In the genomic region with DNA sequence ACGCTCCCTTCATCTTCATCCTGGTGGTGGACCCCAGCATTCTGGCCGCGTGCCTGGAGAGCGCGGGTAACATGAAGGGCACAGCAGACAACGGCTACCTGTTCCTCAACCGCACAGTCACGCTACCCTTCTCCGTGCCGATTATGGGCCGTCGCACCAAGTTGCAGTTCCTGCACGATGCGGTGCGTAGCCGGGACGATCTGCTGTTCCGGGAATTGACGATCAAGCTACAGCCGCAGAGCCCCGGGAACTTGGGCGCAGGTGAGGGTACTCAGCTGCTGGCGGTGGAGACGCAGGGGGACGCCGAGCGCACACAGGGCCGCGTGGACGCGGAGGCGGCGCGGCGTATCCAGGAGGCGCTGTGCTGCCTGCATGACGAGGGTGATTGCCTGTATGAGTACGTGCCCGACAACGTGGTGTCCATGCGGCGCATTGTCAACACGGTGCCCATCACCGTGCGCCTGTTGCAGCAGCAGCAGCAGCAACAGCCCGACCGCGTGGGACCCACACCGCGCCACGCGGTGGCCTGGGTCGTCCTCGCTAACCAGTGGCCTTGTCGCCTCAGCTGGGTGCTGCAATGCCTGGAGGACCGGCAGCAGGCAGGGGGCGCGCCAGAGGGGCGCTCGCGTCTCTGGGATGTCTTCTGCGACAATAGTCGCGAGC, we compare ENCODE assay signal across 8 mouse cellular contexts. TPM values are rescaled to one million over a fixed set of nuclear protein-coding genes. Genes with fewer than 3 reads are reported as not detected.
DNase-seq lines count a peak whose midpoint lies in the region; ATAC-seq and TF ChIP-seq lines count a peak whose summit lies in the region.

No protein-coding gene starts in this region.

- no peak for TF ChIP-seq POLR2A in spleen, adult 2 months (IDR thresholded peaks at IDR 0.05; ENCODE audit: low read depth, low read length)

- peak overlapping the region; percentile 89 for H3K4me2 ChIP-seq in embryonic facial prominence, embryonic 15.5 days (replicated peaks)
- peak overlapping the region; percentile 84 for H3K4me2 ChIP-seq in heart, embryonic 15.5 days
- peak overlapping the region; percentile 61 for H3K4me2 ChIP-seq in liver, embryonic 15.5 days

- no peaks in the 10 kb centered on the region for H3K36me3 ChIP-seq in spleen, adult 2 months (ENCODE audit: control insufficient read depth, insufficient read depth, low read length)
- peaks cover 6% of the 10 kb centered on the region for H3K36me3 ChIP-seq in embryonic facial prominence, embryonic 15.5 days
- no peaks in the 10 kb centered on the region; the same call in 1 of the 2 replicates for H3K36me3 ChIP-seq in heart, embryonic 15.5 days
- 0 out of 2 replicates have a peak, but pooled peaks cover 3% of the 10 kb centered on the region for H3K36me3 ChIP-seq in liver, embryonic 15.5 days (replicated peaks)

- H3K9me3 ChIP-seq in embryonic facial prominence, embryonic 15.5 days (replicated peaks) = no peaks in the 10 kb centered on the region
- no peaks in the 10 kb centered on the region for H3K9me3 ChIP-seq in heart, embryonic 15.5 days (replicated peaks)
- H3K9me3 ChIP-seq in liver, embryonic 15.5 days (replicated peaks) = no peaks in the 10 kb centered on the region

- 0 out of 2 replicates have a peak, but pooled peaks have one; percentile 47 for ATAC-seq in embryonic facial prominence, embryonic 15.5 days (ENCODE audit: insufficient number of reproducible peaks, low FRiP score, low TSS enrichment, low read depth)
- peak; percentile 45 for ATAC-seq in heart, embryonic 15.5 days (replicated peaks; ENCODE audit: insufficient number of reproducible peaks, insufficient read depth, low FRiP score, low read depth)
- peak; percentile 13; the same call in 1 of the 2 replicates for ATAC-seq in liver, embryonic 15.5 days (ENCODE audit: insufficient read depth)

- peak overlapping the region; percentile 35; the same call in 1 of the 2 replicates for H3K4me3 ChIP-seq in spleen, adult 2 months (ENCODE audit: extremely low read depth, insufficient read depth, insufficient read length)
- peak overlapping the region; percentile 46 for H3K4me3 ChIP-seq in embryonic facial prominence, embryonic 15.5 days (replicated peaks)
- peak overlapping the region; percentile 51 for H3K4me3 ChIP-seq in heart, embryonic 15.5 days
- H3K4me3 ChIP-seq in liver, embryonic 15.5 days (replicated peaks) = peak overlapping the region; percentile 37

- H3K4me1 ChIP-seq in spleen, adult 2 months (ENCODE audit: control insufficient read depth, insufficient read depth, insufficient read length) = peaks cover 16% of the 10 kb centered on the region
- peaks cover 29% of the 10 kb centered on the region for H3K4me1 ChIP-seq in embryonic facial prominence, embryonic 15.5 days
- peaks cover 30% of the 10 kb centered on the region for H3K4me1 ChIP-seq in heart, embryonic 15.5 days (replicated peaks)
- H3K4me1 ChIP-seq in liver, embryonic 15.5 days (replicated peaks) = peaks cover 28% of the 10 kb centered on the region

- no peak overlapping the region for H3K27ac ChIP-seq in spleen, adult 2 months (ENCODE audit: insufficient read depth, low read length)
- no peak overlapping the region for H3K27ac ChIP-seq in embryonic facial prominence, embryonic 15.5 days (replicated peaks)
- no peak overlapping the region for H3K27ac ChIP-seq in heart, embryonic 15.5 days
- no peak overlapping the region for H3K27ac ChIP-seq in liver, embryonic 15.5 days (replicated peaks)

- peak; percentile 20; the same call in 1 of the 2 replicates for TF ChIP-seq CTCF in spleen, adult 2 months (IDR thresholded peaks at IDR 0.05; ENCODE audit: extremely low read depth, insufficient read depth, insufficient read length, insufficient replicate concordance)

- peaks cover 26% of the 10 kb centered on the region for H3K27me3 ChIP-seq in spleen, adult 2 months (ENCODE audit: control insufficient read depth, insufficient read depth, low read length)
- peaks cover 68% of the 10 kb centered on the region for H3K27me3 ChIP-seq in embryonic facial prominence, embryonic 15.5 days
- H3K27me3 ChIP-seq in heart, embryonic 15.5 days = peaks cover 69% of the 10 kb centered on the region
- H3K27me3 ChIP-seq in liver, embryonic 15.5 days = peaks cover 76% of the 10 kb centered on the region

- H3K9ac ChIP-seq in embryonic facial prominence, embryonic 15.5 days = peak overlapping the region; percentile 15; the same call in 1 of the 2 replicates
- peak overlapping the region; percentile 46 for H3K9ac ChIP-seq in heart, embryonic 15.5 days
- no peak overlapping the region for H3K9ac ChIP-seq in liver, embryonic 15.5 days

- DNase-seq in spleen, adult 2 months (ENCODE audit: low read depth in 1 of 2, low spot score in 2 of 2) = peak in 1 of 2 experiments; percentile 40
- DNase-seq in spleen, adult 12 weeks (ENCODE audit: low spot score) = no peak
- DNase-seq in kidney, postnatal 36 days = peak; percentile 51 to 78
- DNase-seq in naive thymus-derived CD4-positive, alpha-beta T cell, adult 2 months (ENCODE audit: low read depth) = peak; percentile 33
- DNase-seq in thymus, postnatal 14 days = peak; percentile 75

- WGBS in spleen, adult 2 months = 2% methylated on average over 64 of the region's 64 CpGs
- WGBS in embryonic facial prominence, embryonic 15.5 days = 1% methylated on average over 64 of the region's 64 CpGs
- under 1% methylated on average over 64 of the region's 64 CpGs for WGBS in heart, embryonic 15.5 days
- WGBS in liver, embryonic 15.5 days (ENCODE audit: insufficient replicate concordance) = under 1% methylated on average over 64 of the region's 64 CpGs

RNA-seq across cellular contexts. Expression of gene Nkpd1, which starts 6.2 kb away (rescaled TPM):
- 2.2 and 2.3 TPM in 2 replicates for polyA plus RNA-seq in spleen, adult 2 months (2012; rRNA removed)
- polyA plus RNA-seq in embryonic facial prominence, embryonic 15.5 days (2015; fragmentation: Nextera tagmentation; extraction: Ambion mirVana) = 3.1 and 3.3 TPM in 2 replicates
- not detected in 2 replicates for polyA plus RNA-seq in heart, embryonic 15.5 days (2015; fragmentation: Nextera tagmentation; extraction: Ambion mirVana)
- polyA plus RNA-seq in liver, embryonic 15.5 days (2015; fragmentation: Nextera tagmentation; extraction: Ambion mirVana) = not detected in 2 replicates

RNA-seq across cellular contexts. Expression of gene Trappc6a, which starts 15.7 kb away (rescaled TPM):
- polyA plus RNA-seq in spleen, adult 2 months (2012; rRNA removed) = 54.4 and 75.5 TPM in 2 replicates
- 89.5 and 101 TPM in 2 replicates for polyA plus RNA-seq in embryonic facial prominence, embryonic 15.5 days (2015; fragmentation: Nextera tagmentation; extraction: Ambion mirVana)
- 73.2 and 81.2 TPM in 2 replicates for polyA plus RNA-seq in heart, embryonic 15.5 days (2015; fragmentation: Nextera tagmentation; extraction: Ambion mirVana)
- polyA plus RNA-seq in liver, embryonic 15.5 days (2015; fragmentation: Nextera tagmentation; extraction: Ambion mirVana) = 41.2 and 42.0 TPM in 2 replicates

RNA-seq across cellular contexts. Expression of gene Bloc1s3, which starts 15.7 kb away (rescaled TPM):
- polyA plus RNA-seq in spleen, adult 2 months (2012; rRNA removed) = 8.8 and 13.9 TPM in 2 replicates
- polyA plus RNA-seq in embryonic facial prominence, embryonic 15.5 days (2015; fragmentation: Nextera tagmentation; extraction: Ambion mirVana) = 2.4 and 2.8 TPM in 2 replicates
- 1.5 and 1.7 TPM in 2 replicates for polyA plus RNA-seq in heart, embryonic 15.5 days (2015; fragmentation: Nextera tagmentation; extraction: Ambion mirVana)
- 0.79 and 1.1 TPM in 2 replicates for polyA plus RNA-seq in liver, embryonic 15.5 days (2015; fragmentation: Nextera tagmentation; extraction: Ambion mirVana)

RNA-seq across cellular contexts. Expression of gene Ppp1r37, which starts 39.0 kb away (rescaled TPM):
- 56.2 and 71.0 TPM in 2 replicates for polyA plus RNA-seq in spleen, adult 2 months (2012; rRNA removed)
- 31.4 and 36.0 TPM in 2 replicates for polyA plus RNA-seq in embryonic facial prominence, embryonic 15.5 days (2015; fragmentation: Nextera tagmentation; extraction: Ambion mirVana)
- 15.8 and 24.0 TPM in 2 replicates for polyA plus RNA-seq in heart, embryonic 15.5 days (2015; fragmentation: Nextera tagmentation; extraction: Ambion mirVana)
- polyA plus RNA-seq in liver, embryonic 15.5 days (2015; fragmentation: Nextera tagmentation; extraction: Ambion mirVana) = 10.2 and 15.7 TPM in 2 replicates

RNA-seq across cellular contexts. Expression of gene Zfp296, which starts 53.2 kb away (rescaled TPM):
- 20.9 and 33.0 TPM in 2 replicates for polyA plus RNA-seq in spleen, adult 2 months (2012; rRNA removed)
- polyA plus RNA-seq in embryonic facial prominence, embryonic 15.5 days (2015; fragmentation: Nextera tagmentation; extraction: Ambion mirVana) = 1.5 and 2.2 TPM in 2 replicates
- 0.38 and 0.42 TPM in 2 replicates for polyA plus RNA-seq in heart, embryonic 15.5 days (2015; fragmentation: Nextera tagmentation; extraction: Ambion mirVana)
- polyA plus RNA-seq in liver, embryonic 15.5 days (2015; fragmentation: Nextera tagmentation; extraction: Ambion mirVana) = 0.60 and 0.81 TPM in 2 replicates
